Mouse (Mus musculus) kidney, postnatal 10 days (tissue): ENCODE results near the gene Zranb3.
"Not testable (repeated sequence)": the region's sequence is repeated elsewhere in the genome, so short reads cannot be mapped to it uniquely, and the experiment has no call there.

Source experiments
- DNase-seq: peaks from one replicate; pipeline ENCODE4 v3.0.0; 2021; ENCODE audit warnings: mixed read lengths

Gene Zranb3

DNA sequence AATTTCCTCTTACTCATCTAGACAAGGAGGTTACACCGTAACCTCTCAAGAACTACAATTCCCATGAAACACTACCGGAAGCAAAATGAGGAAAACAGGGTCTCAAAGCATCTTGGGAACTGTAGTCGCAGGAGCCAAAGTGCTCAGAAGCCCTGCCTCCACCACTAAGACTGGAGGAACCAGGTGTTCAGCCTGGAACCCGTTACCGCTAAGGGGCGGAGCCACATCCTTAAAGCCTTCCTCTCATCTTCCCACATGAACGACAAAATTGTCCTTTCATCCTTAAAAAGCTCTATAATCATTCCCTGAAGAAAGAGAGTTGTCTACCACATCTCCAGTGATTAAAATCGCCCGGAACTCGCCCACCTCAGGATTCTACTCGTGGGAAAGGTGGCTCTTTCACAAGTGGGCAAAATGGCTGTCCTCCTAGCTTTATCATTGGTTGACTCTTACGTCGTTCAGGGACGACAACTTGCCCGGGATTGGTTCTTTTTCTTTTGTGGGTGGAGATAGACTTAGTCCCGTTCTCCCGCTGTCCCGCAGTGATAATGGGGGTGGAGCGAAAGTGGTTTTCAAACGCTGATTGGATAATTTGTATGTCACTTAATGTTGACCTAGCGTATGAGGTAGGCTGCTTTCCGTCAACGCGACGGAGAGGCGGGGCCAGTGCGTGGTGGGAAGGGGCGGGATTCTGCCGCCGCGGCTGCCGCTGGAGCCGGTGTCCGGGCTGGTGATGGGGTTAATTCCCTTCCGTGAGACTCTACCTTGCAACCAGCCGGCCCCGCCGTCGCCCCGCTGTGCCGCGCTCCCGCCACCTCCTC lies at the start of gene Zranb3, which contains the start of gene R3hdm1:
Zranb3 (minus strand) TSS at position 407 of the 821 bp plus-strand sequence.
R3hdm1 (plus strand) TSS at position 661 of the 821 bp plus-strand sequence.
- DNase-seq, result peak; percentile 96

DNA sequence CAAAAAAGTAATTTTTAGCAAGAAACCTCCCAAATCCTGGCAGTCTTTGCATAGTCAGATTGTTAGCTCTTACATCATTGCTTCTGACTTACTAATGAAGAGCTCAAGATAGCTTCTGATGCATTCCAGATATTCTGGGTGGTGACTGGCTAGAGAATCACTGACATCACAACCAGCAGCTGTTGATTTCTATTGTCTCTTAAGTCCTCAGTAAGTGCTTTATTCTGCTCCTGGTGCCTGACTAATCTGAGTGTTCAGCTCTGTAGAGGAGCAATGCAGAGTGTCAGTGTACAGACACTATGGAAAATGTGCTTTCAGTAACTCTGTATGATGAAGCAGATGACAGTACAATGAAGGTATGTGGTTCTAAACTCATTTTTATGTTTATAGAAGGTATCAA lies 38.9 kb upstream of the Zranb3 start:
- no peak for DNase-seq

GRCm38 (mm10) chr1:128141039-128141438 lies 38.2 kb upstream of the Zranb3 start:
- DNase-seq, result no peak

DNA sequence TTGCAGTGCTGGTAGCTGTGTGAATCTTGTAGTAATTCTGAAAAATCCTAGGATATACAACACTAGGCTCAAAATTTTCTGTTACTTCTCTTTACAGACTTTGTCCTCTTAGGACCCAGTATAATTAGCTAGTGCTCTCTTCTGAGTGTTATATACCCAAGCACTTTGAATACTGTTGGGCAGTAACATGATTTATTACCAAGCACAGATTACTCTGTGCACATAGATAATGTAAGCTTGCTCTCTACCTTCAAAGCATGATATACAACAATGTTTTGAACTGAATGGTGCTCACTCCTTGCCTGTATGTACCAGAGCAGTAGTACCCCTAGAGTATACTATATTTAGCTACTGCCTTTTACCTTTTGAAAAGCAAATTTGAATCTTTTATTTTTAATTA lies 33.4 kb upstream of the Zranb3 start:
- not testable (repeated sequence) for DNase-seq

- DNase-seq, result no peak
These were observed 18.2 kb upstream of the Zranb3 start for GRCm38 (mm10) chr1:128120913-128121627.

DNA sequence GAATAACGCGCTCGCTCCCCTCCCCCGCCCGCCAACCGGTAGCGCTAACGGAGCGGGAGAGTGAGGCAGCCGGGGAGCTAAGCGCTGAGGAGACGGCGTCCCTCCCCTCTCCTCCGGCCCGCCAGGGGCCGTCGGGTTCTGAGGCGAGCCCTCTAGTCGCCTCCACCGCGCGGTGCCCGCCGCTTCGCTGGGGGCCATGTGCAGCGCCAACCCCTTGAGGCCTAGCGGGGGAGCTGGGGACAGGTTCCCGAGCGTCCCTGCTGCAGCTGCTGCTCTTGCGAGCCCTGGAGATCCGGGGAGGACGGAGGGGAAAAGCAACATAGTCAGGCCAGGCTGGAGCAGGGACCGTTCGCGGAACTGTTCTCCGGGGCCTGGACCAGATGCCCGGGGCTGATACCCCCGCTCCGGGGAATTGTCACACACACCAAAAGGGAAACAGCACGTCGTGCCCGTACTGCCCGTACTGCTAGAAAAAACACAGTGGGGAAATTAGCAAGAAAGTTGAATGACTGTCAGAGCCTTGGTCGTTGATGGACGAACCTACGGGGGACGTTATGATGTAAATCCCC lies 757 bp upstream of the Zranb3 start:
- DNase-seq, result no peak

DNA sequence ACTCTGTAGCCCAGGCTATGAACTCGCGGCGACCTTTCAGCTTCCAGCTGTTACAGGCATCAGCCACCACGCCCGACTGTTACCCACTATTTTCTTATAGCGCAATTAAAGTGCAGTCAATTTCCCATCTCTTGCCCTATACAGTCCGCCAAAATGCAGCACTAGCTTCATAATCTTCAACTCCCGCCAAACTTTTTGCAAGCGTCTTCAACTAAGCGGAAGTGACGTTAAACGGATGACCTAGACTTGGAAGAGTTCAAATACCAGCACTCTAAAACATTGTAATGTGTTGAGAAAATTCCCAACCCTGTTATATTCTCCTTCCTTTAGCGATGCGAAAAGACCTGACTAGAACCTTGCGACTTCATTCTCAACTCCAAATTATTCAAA lies 601 bp downstream of the Zranb3 start:
- DNase-seq, result peak; percentile 61

- DNase-seq, result no peak
These were observed 4.5 kb downstream of the Zranb3 start for GRCm38 (mm10) chr1:128098309-128098708.

DNA sequence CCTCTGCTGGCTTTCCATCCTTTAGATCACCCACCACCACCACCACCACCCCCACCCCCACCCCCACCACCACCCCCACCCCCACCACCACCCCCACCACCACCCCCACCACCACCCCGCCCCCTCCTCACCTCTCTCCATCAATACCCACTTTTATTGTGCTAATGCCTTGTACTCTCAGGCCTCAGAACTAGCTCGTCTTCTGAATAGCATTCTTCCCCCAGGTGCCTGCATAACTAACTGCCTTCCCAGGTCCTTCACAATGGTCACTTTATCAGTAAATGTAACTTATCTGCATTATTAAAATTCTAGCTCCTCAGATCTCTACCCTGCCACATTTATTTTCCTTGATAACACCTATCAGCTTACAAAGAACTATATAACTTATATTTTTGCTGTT lies 8.2 kb downstream of the Zranb3 start:
- no peak for DNase-seq

- peak; percentile 32 for DNase-seq
These were observed 20.0 kb downstream of the Zranb3 start for GRCm38 (mm10) chr1:128082800-128083199.

DNA sequence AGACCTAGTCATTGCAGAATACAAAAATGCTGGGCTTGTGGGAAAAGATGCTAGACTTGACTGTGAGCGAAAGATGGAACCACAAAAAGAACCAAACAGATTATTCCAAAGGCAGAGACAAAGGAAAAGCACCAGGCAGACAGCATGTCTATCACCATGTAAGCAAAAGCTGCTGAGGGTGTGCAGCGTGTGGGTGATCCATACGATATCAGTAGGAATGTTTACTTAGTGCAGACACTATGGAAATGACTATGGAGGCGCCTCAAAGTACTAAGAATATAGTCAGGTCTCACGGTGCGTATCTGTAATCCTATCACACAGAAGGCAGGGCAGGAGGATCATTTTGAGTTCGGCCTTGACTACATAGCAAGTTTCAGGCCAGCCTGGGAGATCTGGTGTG lies 21.0 kb downstream of the Zranb3 start:
- no peak for DNase-seq

DNA sequence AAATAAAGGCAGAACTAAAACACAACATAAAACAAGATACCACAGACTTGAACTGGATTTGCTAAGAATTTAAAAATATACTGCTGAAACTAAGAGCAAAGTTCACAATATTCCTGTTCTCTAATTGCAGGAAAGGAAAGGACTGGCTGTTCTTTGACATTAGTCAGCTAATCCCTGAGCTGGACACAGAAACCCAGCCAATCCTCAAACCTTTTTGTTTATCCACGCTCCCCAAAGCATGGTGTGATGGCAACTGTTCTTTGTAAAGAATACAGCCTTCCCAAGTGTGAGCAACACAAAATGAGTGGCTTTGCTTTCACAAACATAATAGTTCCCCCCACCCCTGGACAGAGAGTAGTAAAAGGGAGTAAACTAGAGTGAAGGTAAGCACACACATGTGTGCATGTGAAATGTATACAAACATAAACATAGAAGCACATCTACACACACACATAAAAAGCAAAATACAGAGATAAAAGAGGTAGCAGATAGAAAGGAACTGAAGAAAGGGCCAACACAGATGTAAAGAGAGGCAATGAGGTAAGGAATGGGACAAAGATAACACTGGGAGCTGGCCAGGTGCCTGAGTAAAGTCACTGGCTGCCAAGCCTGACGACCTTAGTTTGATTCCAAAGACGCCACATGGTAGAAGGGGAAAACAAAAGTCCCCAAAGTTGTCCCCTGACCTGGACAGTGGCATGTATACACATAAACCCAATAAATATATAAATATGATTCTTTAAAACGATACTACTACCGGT lies 21.7 kb downstream of the Zranb3 start:
- DNase-seq, result no peak

DNA sequence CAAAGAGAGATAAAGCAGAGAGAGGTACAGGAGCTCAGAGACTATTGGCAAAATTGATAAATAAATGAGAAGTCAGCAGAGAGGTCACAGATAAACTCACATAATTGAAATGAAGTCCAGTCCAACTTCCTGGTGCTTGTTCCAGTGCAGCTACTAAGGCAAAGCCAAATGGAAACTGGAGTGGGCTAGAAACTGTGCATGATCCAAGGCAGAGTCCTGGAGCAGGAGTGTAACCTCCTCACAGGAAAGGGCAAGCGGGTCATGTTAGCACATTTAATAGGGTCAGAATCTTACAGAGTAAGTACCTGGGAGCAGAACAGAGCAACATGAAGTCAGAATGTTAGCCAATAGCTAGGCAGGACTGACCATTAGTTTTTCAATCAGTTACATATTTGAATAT lies 24.2 kb downstream of the Zranb3 start:
- DNase-seq, result no peak

DNA sequence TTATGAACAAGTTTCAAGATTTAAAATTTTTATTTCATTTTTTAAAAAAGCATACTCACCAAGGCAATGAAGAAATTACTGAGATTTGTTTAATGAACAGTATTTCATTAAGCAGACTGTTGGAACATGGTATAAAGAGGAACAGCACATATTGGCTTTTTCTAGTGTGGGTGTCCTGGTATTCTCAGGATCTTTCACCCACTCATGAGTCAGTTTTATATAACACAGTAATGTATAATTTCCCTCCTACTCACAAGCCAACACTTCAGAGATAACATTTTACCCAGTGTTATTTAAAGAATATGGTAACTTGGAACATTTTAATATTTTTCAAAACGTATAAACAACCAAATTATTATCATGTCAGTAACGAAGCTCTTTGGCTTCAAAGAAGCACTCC lies 25.1 kb downstream of the Zranb3 start:
- DNase-seq, result no peak

- DNase-seq, result no peak
These were observed 25.9 kb downstream of the Zranb3 start for GRCm38 (mm10) chr1:128076791-128077479.

GRCm38 (mm10) chr1:128073051-128073450 lies 29.8 kb downstream of the Zranb3 start:
- no peak for DNase-seq

DNA sequence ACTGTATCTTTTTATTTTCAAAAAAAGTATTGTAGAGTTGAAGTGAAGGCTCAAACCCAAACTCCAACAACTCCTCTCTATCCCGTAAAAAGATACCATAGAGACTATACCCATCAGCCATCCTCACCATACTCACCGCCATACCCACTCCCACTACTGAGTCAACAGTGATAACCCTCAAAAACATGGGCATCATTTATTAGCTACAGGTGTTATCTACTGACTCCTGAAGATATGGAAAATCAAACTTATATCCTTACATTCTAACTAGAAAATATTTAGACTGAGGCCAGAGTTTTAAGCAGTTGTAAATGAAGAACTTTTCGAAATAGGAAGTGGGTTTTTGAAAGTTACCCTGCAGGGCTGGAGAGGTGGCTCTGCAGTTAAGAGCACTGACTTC lies 32.8 kb downstream of the Zranb3 start:
- DNase-seq, result no peak

DNA sequence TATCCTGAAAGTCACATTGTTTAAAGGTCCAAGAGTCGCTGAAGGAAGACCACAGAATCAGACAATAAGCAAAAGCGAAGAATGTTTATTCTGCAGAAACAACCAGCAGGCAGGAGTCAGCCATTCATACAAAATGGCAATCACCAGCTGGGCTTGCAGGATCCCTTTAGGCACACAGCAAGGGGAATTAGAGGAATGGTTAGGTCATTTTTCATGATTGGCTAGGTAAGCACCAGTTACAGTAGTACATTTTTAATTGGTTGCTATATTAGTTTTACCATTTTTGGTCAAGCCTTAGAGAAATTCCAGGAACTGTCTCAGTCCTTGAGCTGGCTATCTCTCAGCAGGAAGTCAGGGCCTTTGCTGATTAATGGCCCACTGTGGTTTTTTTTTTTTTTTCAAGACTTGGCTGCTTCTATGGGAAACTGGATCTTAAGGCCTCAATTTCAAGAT lies 33.9 kb downstream of the Zranb3 start:
- peak; percentile 7 for DNase-seq

GRCm38 (mm10) chr1:128064716-128065115 lies 38.1 kb downstream of the Zranb3 start:
- no peak for DNase-seq

DNA sequence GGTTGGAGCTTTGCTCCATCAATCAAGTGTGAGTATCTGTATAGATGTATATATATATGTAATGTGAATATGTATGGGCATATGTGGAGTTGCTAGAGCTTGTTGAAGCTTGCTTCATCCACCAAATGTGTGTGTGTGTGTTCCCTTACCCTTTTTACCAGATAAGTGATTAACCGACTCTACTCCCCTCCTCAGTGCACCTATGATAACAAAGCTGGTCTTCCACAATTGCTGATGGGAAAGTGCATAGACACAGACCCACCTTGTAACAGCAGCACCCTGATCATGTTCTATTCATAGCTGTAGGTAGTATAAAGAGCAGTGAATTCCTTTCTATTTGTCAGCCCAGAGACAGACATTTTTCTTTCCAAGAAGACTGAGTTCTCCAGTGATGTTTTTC lies 40.7 kb downstream of the Zranb3 start:
- no peak for DNase-seq

DNA sequence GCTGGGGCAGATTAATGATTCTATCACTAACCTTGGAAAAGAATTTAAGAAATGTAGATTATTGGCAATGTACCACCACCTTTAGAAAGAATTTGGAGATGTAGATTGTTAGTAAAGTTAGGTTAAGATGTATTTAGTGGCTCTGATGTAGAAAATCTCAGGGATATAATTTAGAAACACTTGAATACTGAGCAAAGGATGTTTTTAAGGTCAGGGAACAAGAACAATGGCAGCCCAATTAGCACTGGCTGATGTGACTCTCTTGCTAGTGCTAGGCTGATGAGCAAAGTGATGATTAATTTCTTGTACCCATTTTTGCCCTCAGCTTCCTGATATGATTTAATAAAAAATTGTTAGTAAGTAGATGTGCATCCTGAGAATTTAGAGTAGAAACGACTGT lies 41.4 kb downstream of the Zranb3 start:
- DNase-seq, result no peak

GRCm38 (mm10) chr1:128060655-128061344 lies 42.0 kb downstream of the Zranb3 start:
- DNase-seq, result no peak
